Mouse (Mus musculus) stomach, postnatal 0 days (tissue): ENCODE measurements around the gene Ddx28. TPM values are rescaled to one million over a fixed set of nuclear protein-coding genes. Genes with fewer than 3 reads are reported as not detected.

Experiments
- ATAC-seq: fragments of 200-750 bp; cut with Nextera tagmentation; 2 replicates; pipeline ENCODE4 v1.8.0; 2017; ENCODE audit not compliant: low FRiP score, low TSS enrichment
- DNase-seq: peaks from one replicate; pipeline ENCODE4 v3.0.0-alpha.2; 2016; ENCODE audit warnings: low spot score
- H3K27ac ChIP-seq: fragments of 300-500 bp; sonication (generic); replicated peaks from 2 replicates; pipeline ENCODE4 v1.5.1; 2014; ENCODE audit warnings: mild to moderate bottlenecking, control low read depth
- H3K27me3 ChIP-seq: fragments of 300-500 bp; sonication (generic); 2 replicates; pipeline ENCODE4 v1.6.1; 2014; ENCODE audit warnings: low read length; ENCODE audit not compliant: control insufficient read depth, insufficient read depth
- H3K36me3 ChIP-seq: fragments of 300-500 bp; sonication (generic); 2 replicates; pipeline ENCODE4 v1.6.1; 2014; ENCODE audit warnings: low read length, mixed read lengths; ENCODE audit not compliant: control insufficient read depth, insufficient read depth
- H3K4me1 ChIP-seq: fragments of 300-500 bp; sonication (generic); replicated peaks from 2 replicates; pipeline ENCODE4 v1.6.1; 2014; ENCODE audit warnings: antibody characterized with exemption; ENCODE audit not compliant: control insufficient read depth, insufficient read depth
- H3K4me2 ChIP-seq: fragments of 300-500 bp; sonication (generic); replicated peaks from 2 replicates; pipeline ENCODE4 v1.6.1; 2014; ENCODE audit warnings: low read depth, mild to moderate bottlenecking, control low read depth, moderate library complexity
- H3K4me3 ChIP-seq: fragments of 300-500 bp; sonication (generic); 2 replicates; pipeline ENCODE4 v1.5.1; 2014; ENCODE audit warnings: low read depth, low read length, control low read depth
- H3K9ac ChIP-seq: fragments of 300-500 bp; sonication (generic); 2 replicates; pipeline ENCODE4 v1.6.1; 2014; ENCODE audit warnings: mild to moderate bottlenecking, low read length, control low read depth, mixed read lengths
- H3K9me3 ChIP-seq: fragments of 300-500 bp; sonication (generic); 2 replicates; pipeline ENCODE4 v1.6.1; 2016; ENCODE audit warnings: low read length; ENCODE audit not compliant: control insufficient read depth
- CTCF ChIP-seq: IDR thresholded peaks from 2 replicates; pipeline ENCODE4 v1.5.1; 2016; ENCODE audit warnings: antibody characterized with exemption, low read depth, mild to moderate bottlenecking, moderate library complexity
- EP300 ChIP-seq: optimal IDR thresholded peaks from 2 replicates; pipeline ENCODE3; 2016; ENCODE audit warnings: antibody characterized with exemption
- WGBS: fragments of 180-500 bp; shearing (Covaris S2); extraction: QIAGEN DNeasy Blood & Tissue Kit; methylation state at CpG from one replicate; pipeline ENCODE4 v1.1.7; 2014; 5-methylcytosine and 5-hydroxymethylcytosine counted together
- polyA plus RNA-seq: library from polyadenylated mRNA; unstranded; fragments of >200 nt; fragmentation: Nextera tagmentation; extraction: Ambion mirVana; gene quantifications from 2 replicates; pipeline ENCODE4 v1.2.1, GENCODE M21; 2015

Ddx28 gene
- polyA plus RNA-seq, 1 experiment from 2014 or later = 9.2 TPM

GRCm38 (mm10) chr8:105961536-105961935 lies 50.1 kb downstream of the Ddx28 start:
- Histone ChIP-seq H3K4me1 (peaks cover 2% of the 10 kb centered on the region; the same call in 1 of the 2 replicates), H3K27ac (no peak overlapping the region), H3K36me3 (no peaks in the 10 kb centered on the region; the same call in 1 of the 2 replicates), H3K9ac (no peak overlapping the region), H3K4me3 (no peak overlapping the region), H3K4me2 (no peak overlapping the region), H3K27me3 (no peaks in the 10 kb centered on the region), H3K9me3 (no peaks in the 10 kb centered on the region)
- 86% methylated on average over 10 of the region's 10 CpGs for WGBS
- TF ChIP-seq EP300 (no peak), CTCF (no peak)
- ATAC-seq (no peak), DNase-seq (no peak)

- no peaks in the 10 kb centered on the region; the same call in 1 of the 2 replicates for H3K36me3 ChIP-seq
- H3K4me3 ChIP-seq = no peak overlapping the region
- no peak overlapping the region for H3K9ac ChIP-seq
- ATAC-seq = no peak
- peaks cover 2% of the 10 kb centered on the region; the same call in 1 of the 2 replicates for H3K4me1 ChIP-seq
- no peaks in the 10 kb centered on the region for H3K27me3 ChIP-seq
- 79% methylated on average over 14 of the region's 14 CpGs for whole genome bisulfite sequencing
- no peaks in the 10 kb centered on the region for H3K9me3 ChIP-seq
- DNase-seq = no peak
- H3K27ac ChIP-seq = no peak overlapping the region
- TF ChIP-seq EP300 = no peak
- no peak for TF ChIP-seq CTCF
- H3K4me2 ChIP-seq = no peak overlapping the region
Measured at GRCm38 (mm10) chr8:105961101-105961500, 50.6 kb downstream of the Ddx28 start.

Other genes with a start within 250 kb of the Ddx28 start
- gene Ranbp10, start 184.5 kb downstream of the Ddx28 start, polyA plus RNA-seq = 7.1 TPM in 2 replicates
- gene Tsnaxip1, start 184.2 kb downstream of the Ddx28 start, polyA plus RNA-seq = not detected in 2 replicates
- gene Cenpt, start 158.6 kb downstream of the Ddx28 start, polyA plus RNA-seq = 14.2 and 15.1 TPM in 2 replicates
- gene Thap11, start 156.8 kb downstream of the Ddx28 start, polyA plus RNA-seq = 36.8 and 37.8 TPM in 2 replicates
- gene Nutf2, start 151.3 kb downstream of the Ddx28 start, polyA plus RNA-seq = 83.5 and 103 TPM in 2 replicates
- 13.7 and 14.8 TPM in 2 replicates for gene Edc4, start 131.0 kb downstream of the Ddx28 start, polyA plus RNA-seq
- gene Nrn1l, start 118.3 kb downstream of the Ddx28 start, polyA plus RNA-seq = 0.40 TPM in 1 of 2 replicates, not detected in the other
- 13.4 and 14.8 TPM in 2 replicates for gene Pskh1, start 111.4 kb downstream of the Ddx28 start, polyA plus RNA-seq
- 0.22 and 0.85 TPM in 2 replicates for gene Ctrl, start 78.0 kb downstream of the Ddx28 start, polyA plus RNA-seq
- 65.9 and 68.0 TPM in 2 replicates for gene Psmb10, start 73.4 kb downstream of the Ddx28 start, polyA plus RNA-seq
- 0.75 and 0.77 TPM in 2 replicates for gene Lcat, start 68.5 kb downstream of the Ddx28 start, polyA plus RNA-seq
- gene Slc12a4, start 45.8 kb downstream of the Ddx28 start, polyA plus RNA-seq = 12.8 and 14.1 TPM in 2 replicates
- not detected in 2 replicates for gene Dpep3, start 32.5 kb downstream of the Ddx28 start, polyA plus RNA-seq
- gene Dus2, start 20.5 kb downstream of the Ddx28 start, polyA plus RNA-seq = 8.1 and 8.3 TPM in 2 replicates
- gene Dpep2nb, start 5.9 kb downstream of the Ddx28 start, polyA plus RNA-seq = not detected in 2 replicates
- gene Nfatc3, start 47.0 kb upstream of the Ddx28 start, polyA plus RNA-seq = 2.5 TPM in 2 replicates
- gene Esrp2, start 125.1 kb upstream of the Ddx28 start, polyA plus RNA-seq = 38.9 and 48.0 TPM in 2 replicates
- gene Pla2g15, start 138.5 kb upstream of the Ddx28 start, polyA plus RNA-seq = 5.6 and 5.7 TPM in 2 replicates
- 24.3 and 25.8 TPM in 2 replicates for gene Slc7a6, start 157.0 kb upstream of the Ddx28 start, polyA plus RNA-seq
- 18.6 and 18.8 TPM in 2 replicates for gene Slc7a6os, start 199.1 kb upstream of the Ddx28 start, polyA plus RNA-seq
- 21.9 and 22.1 TPM in 2 replicates for gene Prmt7, start 199.1 kb upstream of the Ddx28 start, polyA plus RNA-seq